Mouse (Mus musculus): ENCODE results near the gene Eif2ak3.

Gene Eif2ak3

GRCm38 (mm10) chr6:70831179-70831839 is 13.0 kb upstream of the Eif2ak3 start:
- DNase-seq (ENCODE audit: low read depth, low spot score): no peak

- no peak for DNase-seq (ENCODE audit: low read depth, low spot score)
These were observed 7.0 kb upstream of the Eif2ak3 start for GRCm38 (mm10) chr6:70837297-70837696.

- DNase-seq (ENCODE audit: low read depth, low spot score): no peak
These were observed 5.8 kb upstream of the Eif2ak3 start for GRCm38 (mm10) chr6:70838532-70838931.

GRCm38 (mm10) chr6:70840281-70840680 is 4.0 kb upstream of the Eif2ak3 start:
- no peak for DNase-seq (ENCODE audit: low read depth, low spot score)

GRCm38 (mm10) chr6:70842991-70843390 is 1.3 kb upstream of the Eif2ak3 start:
- DNase-seq (ENCODE audit: low read depth, low spot score): no peak

GRCm38 (mm10) chr6:70844896-70845646 is 756 bp downstream of the Eif2ak3 start:
- DNase-seq (ENCODE audit: low read depth, low spot score): no peak

- DNase-seq (ENCODE audit: low read depth, low spot score): no peak
These were observed 3.1 kb downstream of the Eif2ak3 start for GRCm38 (mm10) chr6:70847386-70847785.

- DNase-seq (ENCODE audit: low read depth, low spot score): no peak
These were observed 9.1 kb downstream of the Eif2ak3 start for GRCm38 (mm10) chr6:70853371-70853770.

GRCm38 (mm10) chr6:70855529-70856309 is 11.4 kb downstream of the Eif2ak3 start:
- no peak for DNase-seq (ENCODE audit: low read depth, low spot score)

- DNase-seq (ENCODE audit: low read depth, low spot score): no peak
These were observed 18.4 kb downstream of the Eif2ak3 start for GRCm38 (mm10) chr6:70862726-70863125.

GRCm38 (mm10) chr6:70864285-70864684 is 20.0 kb downstream of the Eif2ak3 start:
- no peak for DNase-seq (ENCODE audit: low read depth, low spot score)

GRCm38 (mm10) chr6:70866761-70867160 is 22.4 kb downstream of the Eif2ak3 start:
- DNase-seq (ENCODE audit: low read depth, low spot score): no peak

- no peak for DNase-seq (ENCODE audit: low read depth, low spot score)
These were observed 23.0 kb downstream of the Eif2ak3 start for GRCm38 (mm10) chr6:70867297-70867696.

GRCm38 (mm10) chr6:70871511-70871980 is 27.2 kb downstream of the Eif2ak3 start:
- DNase-seq (ENCODE audit: low read depth, low spot score): no peak

GRCm38 (mm10) chr6:70872128-70872527 is 27.8 kb downstream of the Eif2ak3 start:
- no peak for DNase-seq (ENCODE audit: low read depth, low spot score)

- no peak for DNase-seq (ENCODE audit: low read depth, low spot score)
These were observed 28.3 kb downstream of the Eif2ak3 start for GRCm38 (mm10) chr6:70872570-70872969.

GRCm38 (mm10) chr6:70874035-70874775 is 29.9 kb downstream of the Eif2ak3 start:
- DNase-seq (ENCODE audit: low read depth, low spot score): peak; percentile 6

- no peak for DNase-seq (ENCODE audit: low read depth, low spot score)
These were observed 30.7 kb downstream of the Eif2ak3 start for GRCm38 (mm10) chr6:70875017-70875416.

- DNase-seq (ENCODE audit: low read depth, low spot score): peak; percentile 57
These were observed 36.5 kb downstream of the Eif2ak3 start for GRCm38 (mm10) chr6:70880714-70881304.

- DNase-seq (ENCODE audit: low read depth, low spot score): no peak
These were observed 43.7 kb downstream of the Eif2ak3 start for GRCm38 (mm10) chr6:70887993-70888392.

GRCm38 (mm10) chr6:70898166-70898565 is 53.9 kb downstream of the Eif2ak3 start:
- no peak for DNase-seq (ENCODE audit: low read depth, low spot score)
